Mouse (Mus musculus): ENCODE measurements around the gene Kcnf1.

Kcnf1 gene

DNA sequence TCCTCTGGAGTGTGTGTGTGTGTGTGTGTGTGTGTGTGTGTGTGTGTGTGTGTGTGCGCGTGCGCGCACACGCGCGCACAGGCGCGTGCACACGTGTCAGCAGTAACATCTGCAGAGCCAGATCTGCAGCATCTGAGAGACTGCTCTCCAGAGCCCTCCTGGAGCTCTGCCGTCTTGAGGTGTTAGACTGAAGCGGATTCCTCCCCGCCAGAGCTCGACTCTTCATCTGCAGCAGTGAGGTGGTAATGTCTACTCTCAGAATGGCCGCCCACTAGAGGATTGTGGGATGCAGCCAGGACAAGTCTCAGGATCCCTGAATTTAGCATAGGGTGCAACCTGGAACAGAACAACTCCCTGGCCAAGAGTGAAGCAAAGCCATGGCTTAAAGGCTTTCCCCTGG is 19.1 kb downstream of the Kcnf1 start:
- DNase-seq = no peak

DNA sequence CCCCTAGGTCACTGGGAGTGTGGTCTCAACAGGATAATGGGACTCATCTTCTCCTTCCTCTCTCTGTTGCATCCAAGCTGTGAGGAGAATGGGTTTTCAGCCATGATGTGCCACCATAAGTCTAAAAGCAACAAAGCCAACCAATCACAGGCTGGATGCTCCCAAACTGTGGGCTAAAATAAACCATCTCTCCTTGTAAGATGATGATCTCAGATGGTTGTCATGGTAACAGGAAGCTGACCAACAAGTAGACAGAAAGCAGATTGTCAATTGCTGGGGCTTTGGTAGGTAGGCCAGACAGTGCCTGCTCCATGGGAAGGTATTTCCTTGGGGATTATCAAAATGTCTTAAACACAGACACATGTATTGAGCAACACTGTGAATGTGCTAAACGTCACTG is 20.9 kb downstream of the Kcnf1 start:
- no peak for DNase-seq

DNA sequence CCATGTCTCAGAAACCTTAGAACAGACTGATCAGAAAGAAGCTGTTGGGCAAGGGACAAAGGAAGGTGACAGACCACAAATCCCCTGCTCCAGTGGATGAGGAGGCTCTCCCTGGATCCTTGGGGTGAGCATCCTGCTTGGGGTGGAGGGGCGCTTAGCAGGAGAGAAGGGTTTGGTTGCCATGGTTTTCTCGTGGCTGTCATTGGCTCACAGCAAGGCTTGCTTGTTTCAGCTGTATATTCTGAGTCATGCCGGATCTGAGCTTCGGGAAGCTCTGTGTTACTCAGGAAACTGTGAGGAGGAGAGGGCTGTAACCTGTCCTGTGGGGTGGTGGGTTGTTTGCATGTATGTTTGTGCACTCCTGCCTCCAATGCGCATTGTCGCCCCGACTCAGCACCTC is 23.8 kb downstream of the Kcnf1 start:
- DNase-seq = no peak

DNA sequence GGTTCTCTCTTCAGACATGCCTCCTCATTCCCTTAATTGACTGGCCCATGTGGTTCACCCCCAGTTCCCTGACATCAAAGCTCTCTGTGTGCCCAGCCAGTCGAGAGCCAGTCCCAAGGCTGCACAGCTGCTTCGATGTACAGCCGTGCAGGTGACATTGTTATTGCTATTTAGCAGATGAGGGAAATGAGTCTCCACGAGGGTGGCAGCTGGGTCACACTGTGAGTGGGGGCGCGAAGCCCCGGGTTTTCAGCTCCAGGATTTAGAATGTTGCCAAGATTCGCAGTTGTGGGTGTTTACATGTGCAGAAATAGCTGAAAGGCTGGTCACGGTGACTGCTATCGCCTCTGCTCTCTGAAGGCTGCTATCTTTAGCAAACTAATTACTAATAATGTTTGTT is 27.8 kb downstream of the Kcnf1 start:
- DNase-seq = no peak

DNA sequence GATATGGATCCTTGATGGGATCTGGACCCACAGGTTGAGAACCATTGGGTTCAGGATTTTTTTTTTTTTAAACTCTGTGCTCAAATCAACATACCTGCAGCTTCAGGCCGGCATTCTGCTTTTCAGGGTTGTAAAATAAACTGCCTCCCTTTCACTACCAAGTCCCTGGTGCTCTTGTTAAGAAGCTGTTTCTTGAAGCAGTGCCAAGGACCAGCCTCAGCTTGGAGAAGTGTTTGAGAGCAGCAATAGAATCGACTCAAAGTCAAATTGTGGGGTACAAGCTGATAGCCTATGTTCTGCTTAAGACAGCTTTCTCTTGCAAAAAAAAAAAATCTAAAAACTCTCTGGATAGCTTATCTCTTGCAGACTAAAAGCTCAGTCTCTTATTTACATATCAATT is 34.9 kb downstream of the Kcnf1 start:
- no peak for DNase-seq

DNA sequence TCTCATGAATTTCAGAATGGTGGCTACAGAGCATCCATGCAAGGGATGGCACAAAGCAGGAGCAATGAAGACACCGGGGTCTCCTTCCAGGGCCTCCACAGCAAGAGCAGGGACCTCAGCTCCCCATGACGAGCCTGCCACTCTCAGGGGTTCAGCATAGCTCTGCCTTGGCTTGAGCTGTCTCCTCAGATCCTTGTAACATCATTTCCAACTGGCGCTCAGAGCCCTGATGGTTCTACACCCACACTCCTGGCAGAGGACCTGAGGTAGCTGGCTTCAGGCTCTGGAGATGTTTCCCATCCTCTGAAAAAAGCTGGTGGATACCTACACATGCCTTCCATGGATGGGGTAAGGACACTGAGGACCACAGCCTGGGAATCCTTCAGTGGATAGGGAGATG is 36.3 kb downstream of the Kcnf1 start:
- no peak for DNase-seq

DNA sequence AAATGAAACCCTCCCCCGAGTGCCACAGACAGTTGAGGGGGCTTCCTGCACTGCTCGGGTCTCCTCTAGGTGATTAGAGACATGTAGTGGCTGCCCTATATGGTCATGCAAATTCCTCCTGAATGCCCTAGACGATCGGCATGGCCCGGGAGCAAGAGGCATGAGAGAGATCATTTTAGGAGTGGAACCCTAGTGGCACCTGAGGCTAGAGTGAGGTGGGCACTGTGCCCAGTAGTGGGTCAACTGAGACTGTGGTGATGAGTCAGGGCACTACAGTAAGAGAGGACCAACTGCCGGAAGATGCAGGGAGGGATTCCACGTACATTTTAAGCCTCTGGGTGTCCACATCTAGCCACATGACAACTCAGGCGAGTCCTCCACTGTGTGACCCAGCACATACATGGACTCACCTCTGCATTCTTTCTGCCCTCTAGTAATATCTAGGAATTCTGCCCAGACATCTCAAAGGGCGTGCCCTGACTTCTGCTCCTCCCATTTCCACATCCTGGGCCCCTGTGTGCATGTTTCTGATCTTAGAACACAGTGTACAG is 42.1 kb downstream of the Kcnf1 start:
- no peak for DNase-seq

DNA sequence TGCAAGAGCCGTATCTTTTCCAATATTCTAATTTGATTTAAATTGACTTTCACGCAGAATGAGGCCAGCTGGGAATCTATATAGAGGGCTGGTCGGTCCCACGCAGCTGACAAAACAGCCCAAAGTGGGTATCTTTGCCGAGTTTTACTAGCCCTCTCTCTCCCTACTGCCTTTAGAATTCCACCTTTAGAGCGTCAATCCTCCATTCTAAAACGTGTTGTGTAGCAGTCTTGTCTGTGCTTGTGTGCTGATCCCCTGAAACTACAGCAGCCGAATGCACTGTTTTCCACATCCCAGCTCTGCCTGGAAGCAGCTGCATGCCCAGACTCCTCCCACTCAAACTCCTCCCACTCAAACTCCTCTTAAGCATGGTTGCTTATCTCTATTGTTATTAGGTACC is 44.4 kb downstream of the Kcnf1 start:
- DNase-seq = no peak

DNA sequence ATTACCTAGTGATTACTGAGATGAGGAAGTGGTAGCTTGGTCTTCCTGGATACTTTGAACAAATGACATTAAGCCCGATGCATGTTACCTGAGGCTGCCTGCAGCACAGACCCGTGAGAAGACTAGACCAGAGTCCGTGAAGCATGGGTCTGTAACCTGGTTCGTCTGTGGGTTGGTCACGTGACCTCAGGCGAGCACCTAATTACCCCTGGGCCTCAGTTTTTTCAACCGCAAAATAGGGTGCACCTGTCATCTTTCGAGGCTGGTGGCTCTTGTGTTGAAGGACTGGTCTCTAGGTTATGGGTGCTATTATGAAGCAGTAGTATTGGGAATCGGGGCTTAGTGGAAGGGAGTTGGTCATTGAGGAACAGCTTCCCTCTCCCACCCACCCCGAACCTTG is 45.1 kb downstream of the Kcnf1 start:
- DNase-seq = no peak

DNA sequence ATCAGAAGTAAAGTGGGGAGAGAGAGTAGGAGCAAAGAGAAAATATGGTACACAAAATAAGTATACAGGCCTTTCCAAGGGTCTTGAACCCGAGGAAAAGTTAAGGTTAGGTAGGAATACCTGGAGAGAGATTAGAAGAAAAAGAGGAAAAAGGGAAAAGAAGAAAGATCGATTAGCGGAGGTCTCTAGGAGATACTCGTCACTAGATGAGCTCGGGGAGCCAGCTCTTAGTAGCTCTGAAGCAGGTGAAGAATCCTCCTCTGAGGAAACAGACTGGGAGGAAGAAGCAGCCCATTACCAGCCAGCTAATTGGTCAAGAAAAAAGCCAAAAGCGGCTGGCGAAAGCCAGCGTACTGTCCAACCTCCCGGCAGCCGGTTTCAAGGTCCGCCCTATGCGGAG is 53.8 kb downstream of the Kcnf1 start:
- peak; percentile 24 for DNase-seq
